Mouse (Mus musculus) liver, embryonic 16.5 days (tissue): ENCODE measurements around the gene Fem1a. TPM values are rescaled to one million over a fixed set of nuclear protein-coding genes. Genes with fewer than 3 reads are reported as not detected.
"Not testable (repeated sequence)": the region's sequence is repeated elsewhere in the genome, so short reads cannot be mapped to it uniquely, and the experiment has no call there.

Experiments
- ATAC-seq: fragments of 200-750 bp; cut with Nextera tagmentation; 2 replicates; pipeline ENCODE4 v1.8.0; 2017; ENCODE audit warnings: low read depth, mild to moderate bottlenecking, moderate number of reproducible peaks, moderate library complexity
- H3K27ac ChIP-seq: fragments of 300-500 bp; sonication (generic); 2 replicates; pipeline ENCODE4 v1.5.1; 2014; ENCODE audit warnings: mild to moderate bottlenecking, low read length
- H3K27me3 ChIP-seq: fragments of 300-500 bp; sonication (generic); 2 replicates; pipeline ENCODE4 v1.6.1; 2014; ENCODE audit warnings: low read depth, low read length, mixed read lengths; ENCODE audit not compliant: control insufficient read depth, insufficient read depth
- H3K36me3 ChIP-seq: fragments of 300-500 bp; sonication (generic); 2 replicates; pipeline ENCODE4 v1.6.1; 2014; ENCODE audit warnings: mild to moderate bottlenecking; ENCODE audit not compliant: control insufficient read depth, insufficient read depth
- H3K4me1 ChIP-seq: fragments of 300-500 bp; sonication (generic); 2 replicates; pipeline ENCODE4 v1.6.1; 2014; ENCODE audit warnings: low read depth, low read length, mixed read lengths; ENCODE audit not compliant: control insufficient read depth
- H3K4me2 ChIP-seq: fragments of 300-500 bp; sonication (generic); 2 replicates; pipeline ENCODE4 v1.6.1; 2014; ENCODE audit warnings: low read depth, low read length, mixed read lengths
- H3K4me3 ChIP-seq: fragments of 300-500 bp; sonication (generic); 2 replicates; pipeline ENCODE4 v1.5.1; 2014; ENCODE audit warnings: low read depth, mild to moderate bottlenecking, low read length
- H3K9ac ChIP-seq: fragments of 300-500 bp; sonication (generic); 2 replicates; pipeline ENCODE4 v1.6.1; 2014; ENCODE audit warnings: low read depth, low read length
- H3K9me3 ChIP-seq: fragments of 300-500 bp; sonication (generic); replicated peaks from 2 replicates; pipeline ENCODE4 v1.6.1; 2016; ENCODE audit warnings: low read length; ENCODE audit not compliant: control insufficient read depth
- WGBS: fragments of 180-500 bp; shearing (Covaris S2); extraction: QIAGEN DNeasy Blood & Tissue Kit; methylation state at CpG from one replicate; pipeline ENCODE4 v1.1.7; 2014; ENCODE audit not compliant: insufficient replicate concordance; 5-methylcytosine and 5-hydroxymethylcytosine counted together
- polyA plus RNA-seq: library from polyadenylated mRNA; unstranded; fragments of >200 nt; fragmentation: Nextera tagmentation; extraction: Ambion mirVana; gene quantifications from 2 replicates; pipeline ENCODE4 v1.2.1, GENCODE M21; 2015

Fem1a gene
- polyA plus RNA-seq, 1 experiment from 2014 or later: 5.7 TPM

DNA sequence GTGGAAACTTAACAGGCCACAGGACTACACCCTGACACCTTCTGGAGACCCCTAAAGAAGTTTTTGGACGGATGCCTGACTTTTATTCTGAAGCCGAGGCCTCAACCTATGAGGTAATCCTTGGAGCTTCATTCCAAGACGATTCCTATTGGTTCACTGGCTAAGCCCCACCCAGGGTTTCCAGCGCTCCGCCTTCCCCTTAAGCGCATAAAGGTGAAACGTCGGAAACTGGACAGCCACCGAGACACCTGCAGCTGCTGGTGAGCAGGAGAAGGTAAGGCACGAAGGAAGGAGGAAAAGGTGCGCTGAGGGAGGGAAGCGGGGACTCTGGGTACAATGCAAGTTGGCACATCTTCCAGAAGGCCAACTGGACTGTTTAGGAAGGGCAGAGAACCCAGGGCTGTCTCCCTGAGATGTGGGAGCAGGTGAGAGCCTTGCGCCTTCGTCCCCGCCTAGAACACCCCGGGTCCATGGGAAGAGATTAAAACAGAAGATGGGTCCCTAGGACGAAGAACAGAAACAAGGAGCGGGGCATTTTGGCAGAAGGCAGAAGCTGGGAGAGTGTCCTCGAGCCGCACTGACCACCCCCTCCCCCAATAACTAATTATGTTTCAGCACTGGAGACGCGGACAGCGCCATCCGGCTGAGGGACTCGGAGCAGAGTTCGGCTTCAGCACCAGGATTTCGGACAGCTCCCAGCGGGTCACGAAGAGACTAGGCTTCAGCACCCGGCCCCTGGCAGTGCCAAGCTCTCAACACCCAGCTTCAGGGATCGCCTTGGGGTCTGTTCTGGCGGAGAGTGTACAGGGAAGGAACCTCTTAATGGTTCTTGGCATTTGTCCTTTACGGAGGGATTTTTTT, 14.8 kb upstream of the Fem1a start:
- Histone ChIP-seq H3K4me2 (no peak overlapping the region), H3K36me3 (no peaks in the 10 kb centered on the region), H3K27me3 (peaks cover 6% of the 10 kb centered on the region), H3K9ac (no peak overlapping the region), H3K4me3 (no peak overlapping the region), H3K9me3 (no peaks in the 10 kb centered on the region), H3K4me1 (no peaks in the 10 kb centered on the region), H3K27ac (no peak overlapping the region)
- 2% methylated on average over 33 of the region's 33 CpGs for WGBS
- 0 out of 2 replicates have a peak, but pooled peaks have one; percentile 27 for ATAC-seq

DNA sequence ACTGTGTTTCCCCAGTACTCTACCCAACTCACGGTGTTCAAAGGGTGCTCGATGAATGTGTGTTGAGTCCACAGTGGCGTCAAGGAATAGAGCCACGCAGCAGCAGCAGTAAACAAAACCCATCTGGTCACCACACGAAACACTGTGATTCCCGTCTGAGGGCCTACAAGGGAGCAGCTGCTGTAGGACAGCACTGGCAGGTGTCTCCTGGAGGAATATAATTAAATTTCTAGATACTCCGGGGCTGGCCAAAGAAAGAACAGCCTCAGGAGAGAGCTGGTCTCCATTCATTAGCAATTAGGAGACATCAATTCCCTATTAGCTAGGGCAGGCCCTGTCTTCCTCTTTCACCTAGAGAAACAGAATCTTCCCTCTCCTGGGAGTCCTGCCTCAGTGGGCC, 11.0 kb upstream of the Fem1a start:
- Histone ChIP-seq H3K27ac (no peak overlapping the region), H3K9me3 (no peaks in the 10 kb centered on the region), H3K36me3 (no peaks in the 10 kb centered on the region), H3K4me2 (no peak overlapping the region), H3K9ac (no peak overlapping the region), H3K27me3 (peaks cover 6% of the 10 kb centered on the region), H3K4me3 (no peak overlapping the region), H3K4me1 (no peaks in the 10 kb centered on the region)
- no peak for ATAC-seq
- WGBS: 52% methylated on average over 7 of the region's 7 CpGs

DNA sequence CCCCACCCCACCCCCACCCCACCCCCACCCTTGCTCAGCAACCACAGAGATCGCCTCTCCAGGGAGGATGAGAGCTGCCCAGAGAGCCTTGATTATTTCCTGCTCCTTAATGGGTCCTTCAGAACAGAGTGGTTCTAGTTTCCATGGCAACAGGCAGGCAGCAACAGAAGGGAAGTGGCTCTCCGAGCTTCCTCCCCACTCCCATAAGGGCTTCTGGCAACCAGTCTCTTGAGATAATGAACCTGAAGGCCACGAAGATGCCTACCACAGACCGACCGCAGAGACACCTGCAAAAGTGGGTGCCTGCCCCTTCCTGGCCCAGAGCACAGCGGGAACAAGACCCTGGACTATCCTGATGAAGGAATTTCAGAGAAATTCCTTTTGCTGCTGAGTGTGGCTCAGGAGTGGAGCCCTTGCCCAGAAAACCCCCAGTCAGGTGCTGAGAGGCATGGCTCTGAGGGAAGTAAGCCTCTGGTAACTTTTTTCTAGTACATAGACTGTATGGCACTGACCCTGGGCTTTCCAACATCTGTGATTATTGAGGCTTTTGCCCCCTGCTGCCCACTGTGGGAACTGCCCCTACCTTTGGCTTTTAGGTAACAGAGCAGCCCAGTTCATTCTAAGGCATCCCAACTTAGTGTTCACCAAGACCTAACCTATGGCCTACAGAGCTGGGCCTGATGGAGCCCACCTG, 5.3 kb upstream of the Fem1a start:
- Histone ChIP-seq H3K4me2 (no peak overlapping the region), H3K36me3 (no peaks in the 10 kb centered on the region), H3K9me3 (no peaks in the 10 kb centered on the region), H3K27ac (no peak overlapping the region), H3K27me3 (no peaks in the 10 kb centered on the region), H3K9ac (no peak overlapping the region), H3K4me1 (peaks cover 8% of the 10 kb centered on the region), H3K4me3 (no peak overlapping the region)
- no peak for ATAC-seq
- 10% methylated on average over 6 of the region's 6 CpGs for WGBS

DNA sequence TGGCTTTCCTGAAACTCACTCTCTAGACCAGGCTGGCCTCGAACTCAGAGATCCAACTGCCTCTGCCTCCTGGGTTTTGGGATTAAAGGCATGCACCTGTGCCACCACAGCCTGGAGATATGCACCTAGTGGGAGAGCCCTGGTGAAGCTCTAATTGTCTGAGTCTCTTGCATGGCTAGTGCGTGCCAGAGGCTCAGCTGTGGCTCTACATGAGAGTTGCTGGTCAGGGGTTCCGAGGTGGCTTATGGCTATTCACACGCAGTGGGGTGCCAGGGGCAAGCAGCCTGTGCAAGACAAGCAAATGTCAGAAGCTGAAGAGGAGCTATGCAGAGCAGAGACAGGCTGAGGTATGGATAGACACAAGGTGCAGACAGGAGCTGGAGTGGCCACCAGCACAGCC, 1.9 kb upstream of the Fem1a start:
- Histone ChIP-seq H3K9ac (no peak overlapping the region), H3K4me1 (peaks cover 31% of the 10 kb centered on the region), H3K4me2 (no peak overlapping the region), H3K36me3 (peaks cover 7% of the 10 kb centered on the region), H3K9me3 (no peaks in the 10 kb centered on the region), H3K27ac (no peak overlapping the region), H3K27me3 (no peaks in the 10 kb centered on the region), H3K4me3 (no peak overlapping the region)
- WGBS: 75% methylated on average over 4 of the region's 4 CpGs
- no peak for ATAC-seq

DNA sequence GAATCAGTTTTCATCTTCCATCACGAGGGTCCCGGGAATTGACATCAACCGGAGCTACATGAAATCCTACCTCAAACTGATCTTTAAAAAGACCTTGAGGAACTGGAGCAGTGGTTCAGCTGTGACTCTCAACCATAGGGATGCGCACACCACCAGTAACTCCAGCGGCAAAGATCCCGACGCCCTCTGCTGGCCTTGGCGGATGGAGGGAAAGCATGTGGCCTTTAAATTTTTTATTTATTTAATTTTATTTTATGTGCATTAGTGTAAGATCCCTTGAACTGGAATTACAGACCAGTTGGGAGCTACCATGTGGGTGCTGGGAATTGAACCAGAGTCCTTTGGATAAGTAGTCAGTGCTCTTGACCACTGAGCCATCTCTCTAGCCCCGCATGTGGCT, 1.2 kb upstream of the Fem1a start:
- H3K4me1 ChIP-seq: peaks cover 37% of the 10 kb centered on the region
- no peak for ATAC-seq
- H3K27me3 ChIP-seq: no peaks in the 10 kb centered on the region
- peak overlapping the region; percentile 57; the same call in 1 of the 2 replicates for H3K27ac ChIP-seq
- peak overlapping the region; percentile 53 for H3K4me2 ChIP-seq
- H3K36me3 ChIP-seq: peaks cover 13% of the 10 kb centered on the region
- H3K9me3 ChIP-seq: no peaks in the 10 kb centered on the region
- peak overlapping the region; percentile 29; the same call in 1 of the 2 replicates for H3K4me3 ChIP-seq
- H3K9ac ChIP-seq: 0 out of 2 replicates have a peak overlapping the region, but pooled peaks have one; percentile 20
- WGBS: 19% methylated on average over 9 of the region's 9 CpGs

DNA sequence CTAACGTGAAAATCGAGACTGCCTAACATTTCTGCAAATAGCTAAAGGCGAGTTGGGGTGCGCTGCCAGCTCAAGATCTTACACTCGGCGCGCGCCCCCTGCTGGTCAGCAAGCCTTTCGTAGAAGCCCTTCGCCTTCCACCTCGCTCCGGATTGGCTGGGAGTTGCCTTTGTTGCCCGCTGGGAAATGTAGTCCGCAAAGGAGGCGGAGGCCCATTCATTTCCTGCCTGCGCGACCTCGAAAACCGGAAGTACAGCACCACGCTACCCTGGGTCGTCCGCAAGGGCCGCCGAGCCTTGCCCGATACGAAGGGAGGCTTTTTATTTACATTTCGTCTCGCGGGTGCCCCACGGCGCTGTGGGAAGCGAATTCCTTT, 759 bp upstream of the Fem1a start:
- peak overlapping the region; percentile 73 for H3K9ac ChIP-seq
- peak; percentile 89 for ATAC-seq
- WGBS: under 1% methylated on average over 32 of the region's 32 CpGs

DNA sequence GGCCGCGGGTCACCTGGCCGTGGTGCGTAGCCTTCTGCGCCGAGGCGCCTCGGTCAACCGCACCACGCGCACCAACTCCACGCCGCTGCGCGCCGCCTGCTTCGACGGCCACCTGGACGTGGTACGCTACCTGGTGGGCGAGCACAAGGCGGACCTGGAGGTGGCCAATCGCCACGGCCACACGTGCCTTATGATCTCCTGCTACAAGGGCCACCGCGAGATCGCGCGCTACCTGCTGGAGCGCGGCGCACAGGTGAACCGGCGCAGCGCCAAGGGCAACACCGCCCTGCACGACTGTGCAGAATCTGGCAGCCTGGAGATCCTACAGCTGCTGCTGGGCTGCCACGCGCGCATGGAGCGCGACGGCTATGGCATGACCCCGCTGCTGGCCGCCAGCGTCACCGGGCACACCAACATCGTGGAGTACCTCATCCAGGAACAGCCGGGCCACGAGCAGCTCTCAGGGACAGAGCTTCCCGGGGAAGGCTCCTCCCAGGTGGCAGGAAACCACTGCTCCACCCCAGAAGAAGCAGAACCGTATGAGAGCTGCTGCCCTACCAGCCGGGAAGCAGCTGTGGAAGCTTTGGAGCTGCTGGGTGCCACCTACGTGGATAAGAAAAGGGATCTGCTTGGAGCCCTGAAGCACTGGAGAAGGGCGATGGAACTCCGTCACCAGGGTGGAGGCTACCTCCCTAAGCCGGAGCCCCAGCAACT, 728 bp downstream of the Fem1a start:
- H3K4me3 ChIP-seq: peak overlapping the region; percentile 78
- no peak for ATAC-seq
- no peaks in the 10 kb centered on the region for H3K27me3 ChIP-seq
- WGBS: 5% methylated on average over 58 of the region's 58 CpGs
- no peak overlapping the region; the same call in 1 of the 2 replicates for H3K27ac ChIP-seq
- H3K4me2 ChIP-seq: peak overlapping the region; percentile 91
- no peaks in the 10 kb centered on the region for H3K9me3 ChIP-seq
- peak overlapping the region; percentile 77 for H3K9ac ChIP-seq
- peaks cover 24% of the 10 kb centered on the region for H3K36me3 ChIP-seq
- peaks cover 37% of the 10 kb centered on the region for H3K4me1 ChIP-seq

More for the DNA sequence above, 759 bp upstream of the Fem1a start:
- no peaks in the 10 kb centered on the region for H3K27me3 ChIP-seq
- H3K4me2 ChIP-seq: peak overlapping the region; percentile 98
- peak overlapping the region; percentile 98 for H3K27ac ChIP-seq
- no peaks in the 10 kb centered on the region for H3K9me3 ChIP-seq
- peak overlapping the region; percentile 78 for H3K4me3 ChIP-seq
- H3K36me3 ChIP-seq: peaks cover 13% of the 10 kb centered on the region
- H3K4me1 ChIP-seq: peaks cover 37% of the 10 kb centered on the region

DNA sequence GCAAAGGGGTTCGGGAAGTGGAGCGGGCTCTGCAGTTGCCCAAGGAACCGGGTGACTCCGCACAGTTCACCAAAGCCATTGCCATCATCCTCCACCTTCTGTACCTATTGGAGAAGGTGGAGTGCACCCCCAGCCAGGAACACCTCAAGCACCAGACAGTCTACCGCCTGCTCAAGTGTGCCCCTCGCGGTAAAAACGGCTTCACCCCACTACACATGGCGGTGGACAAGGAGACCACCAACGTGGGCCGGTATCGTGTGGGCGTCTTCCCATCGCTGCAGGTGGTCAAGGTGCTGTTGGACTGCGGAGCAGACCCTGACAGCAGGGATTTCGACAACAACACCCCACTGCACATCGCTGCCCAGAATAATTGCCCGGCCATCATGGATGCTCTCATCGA, 1.7 kb downstream of the Fem1a start:
- not testable (repeated sequence) for H3K27me3 ChIP-seq, H3K9ac ChIP-seq, ATAC-seq, H3K4me3 ChIP-seq, H3K27ac ChIP-seq, H3K9me3 ChIP-seq
- Histone ChIP-seq H3K4me2 (peak overlapping the region; percentile 91; the same call in 1 of the 2 replicates), H3K36me3 (peaks cover 24% of the 10 kb centered on the region), H3K4me1 (peaks cover 37% of the 10 kb centered on the region)
- WGBS: 87% methylated on average over 19 of the region's 19 CpGs
